Mouse (Mus musculus): ENCODE data around the gene Rpn1. TPM values are rescaled to one million over a fixed set of nuclear protein-coding genes. Genes with fewer than 3 reads are reported as not detected.
"Not testable (repeated sequence)": the region's sequence is repeated elsewhere in the genome, so short reads cannot be mapped to it uniquely, and the experiment has no call there.

The Rpn1 gene
- polyA plus RNA-seq, 1 experiment from 2014 or later = 340 TPM

- Histone ChIP-seq H3K36me3 (no peaks in the 10 kb centered on the region), H3K4me3 (no peak overlapping the region), H3K27ac (peak overlapping the region; percentile 68), H3K4me1 (peaks cover 21% of the 10 kb centered on the region), H3K9me3 (replicated peaks) (no peaks in the 10 kb centered on the region), H3K27me3 (ENCODE audit: low read depth, poor library complexity, severe bottlenecking) (0 out of 2 replicates have a peak, but pooled peaks cover 4% of the 10 kb centered on the region)
- WGBS = 59% methylated on average over 5 of the region's 5 CpGs
- no peak for DNase-seq (ENCODE audit: low spot score)
These were observed 30.1 kb downstream of the Rpn1 start for GRCm38 (mm10) chr6:88114414-88114813.

- Histone ChIP-seq H3K27me3 (ENCODE audit: low read depth, poor library complexity, severe bottlenecking) (0 out of 2 replicates have a peak, but pooled peaks cover 4% of the 10 kb centered on the region), H3K4me1 (peaks cover 21% of the 10 kb centered on the region), H3K36me3 (no peaks in the 10 kb centered on the region), H3K27ac (peak overlapping the region; percentile 48; the same call in 1 of the 2 replicates), H3K9me3 (replicated peaks) (no peaks in the 10 kb centered on the region), H3K4me3 (no peak overlapping the region)
- 86% methylated on average over 21 of the region's 21 CpGs for WGBS
- DNase-seq (ENCODE audit: low spot score) = no peak
These were observed 32.3 kb downstream of the Rpn1 start for GRCm38 (mm10) chr6:88116347-88117183.

- no peak for DNase-seq (ENCODE audit: low spot score)
- 82% methylated on average over 10 of the region's 10 CpGs for WGBS
These were observed 32.9 kb downstream of the Rpn1 start for GRCm38 (mm10) chr6:88117184-88117575.

GRCm38 (mm10) chr6:88119309-88119708, 35.0 kb downstream of the Rpn1 start:
- Histone ChIP-seq H3K9me3 (replicated peaks) (no peaks in the 10 kb centered on the region), H3K36me3 (no peaks in the 10 kb centered on the region), H3K4me3 (no peak overlapping the region), H3K27me3 (ENCODE audit: low read depth, poor library complexity, severe bottlenecking) (no peaks in the 10 kb centered on the region), H3K27ac (no peak overlapping the region), H3K4me1 (peaks cover 17% of the 10 kb centered on the region)
- no peak for DNase-seq (ENCODE audit: low spot score)
- 84% methylated on average over 5 of the region's 5 CpGs for WGBS

More at GRCm38 (mm10) chr6:88117184-88117575, 32.9 kb downstream of the Rpn1 start:
- 0 out of 2 replicates have a peak, but pooled peaks cover 4% of the 10 kb centered on the region for H3K27me3 ChIP-seq (ENCODE audit: low read depth, poor library complexity, severe bottlenecking)
- H3K36me3 ChIP-seq = no peaks in the 10 kb centered on the region
- no peaks in the 10 kb centered on the region for H3K9me3 ChIP-seq (replicated peaks)
- H3K27ac ChIP-seq = no peak overlapping the region
- peaks cover 21% of the 10 kb centered on the region for H3K4me1 ChIP-seq
- H3K4me3 ChIP-seq = no peak overlapping the region

GRCm38 (mm10) chr6:88120813-88121212, 36.5 kb downstream of the Rpn1 start:
- H3K4me1 ChIP-seq = peaks cover 15% of the 10 kb centered on the region
- H3K27ac ChIP-seq = no peak overlapping the region
- H3K4me3 ChIP-seq = no peak overlapping the region
- H3K9me3 ChIP-seq (replicated peaks) = no peaks in the 10 kb centered on the region
- DNase-seq (ENCODE audit: low spot score) = no peak
- H3K27me3 ChIP-seq (ENCODE audit: low read depth, poor library complexity, severe bottlenecking) = no peaks in the 10 kb centered on the region
- no peaks in the 10 kb centered on the region for H3K36me3 ChIP-seq
- WGBS = 92% methylated on average over 7 of the region's 7 CpGs

GRCm38 (mm10) chr6:88121781-88122180, 37.5 kb downstream of the Rpn1 start:
- no peak for DNase-seq (ENCODE audit: low spot score)
- WGBS = 92% methylated on average over 2 of the region's 2 CpGs
- H3K4me3 ChIP-seq = no peak overlapping the region
- H3K27ac ChIP-seq = no peak overlapping the region
- H3K36me3 ChIP-seq = no peaks in the 10 kb centered on the region
- peaks cover 15% of the 10 kb centered on the region for H3K4me1 ChIP-seq
- H3K9me3 ChIP-seq (replicated peaks) = no peaks in the 10 kb centered on the region
- H3K27me3 ChIP-seq (ENCODE audit: low read depth, poor library complexity, severe bottlenecking) = 0 out of 2 replicates have a peak, but pooled peaks cover 6% of the 10 kb centered on the region

- Histone ChIP-seq H3K36me3 (no peaks in the 10 kb centered on the region), H3K9me3 (replicated peaks) (no peaks in the 10 kb centered on the region), H3K27me3 (ENCODE audit: low read depth, poor library complexity, severe bottlenecking) (0 out of 2 replicates have a peak, but pooled peaks cover 6% of the 10 kb centered on the region), H3K4me3 (peak overlapping the region; percentile 30), H3K4me1 (peaks cover 15% of the 10 kb centered on the region), H3K27ac (0 out of 2 replicates have a peak overlapping the region, but pooled peaks have one; percentile 27)
- WGBS = 44% methylated on average over 11 of the region's 11 CpGs
- peak; percentile 76 for DNase-seq (ENCODE audit: low spot score)
These were observed 39.0 kb downstream of the Rpn1 start for GRCm38 (mm10) chr6:88123150-88123857.

GRCm38 (mm10) chr6:88123858-88124261, 39.6 kb downstream of the Rpn1 start:
- Histone ChIP-seq H3K27ac (peak overlapping the region; percentile 27; the same call in 1 of the 2 replicates), H3K27me3 (ENCODE audit: low read depth, poor library complexity, severe bottlenecking) (0 out of 2 replicates have a peak, but pooled peaks cover 6% of the 10 kb centered on the region), H3K4me3 (peak overlapping the region; percentile 30), H3K9me3 (replicated peaks) (no peaks in the 10 kb centered on the region), H3K36me3 (no peaks in the 10 kb centered on the region), H3K4me1 (peaks cover 15% of the 10 kb centered on the region)
- peak; percentile 70 for DNase-seq (ENCODE audit: low spot score)
- 2% methylated on average over 9 of the region's 9 CpGs for WGBS

- no peaks in the 10 kb centered on the region for H3K36me3 ChIP-seq
- 76% methylated on average over 4 of the region's 4 CpGs for WGBS
- peak overlapping the region; percentile 27; the same call in 1 of the 2 replicates for H3K27ac ChIP-seq
- 0 out of 2 replicates have a peak, but pooled peaks cover 6% of the 10 kb centered on the region for H3K27me3 ChIP-seq (ENCODE audit: low read depth, poor library complexity, severe bottlenecking)
- peaks cover 15% of the 10 kb centered on the region for H3K4me1 ChIP-seq
- H3K9me3 ChIP-seq (replicated peaks) = no peaks in the 10 kb centered on the region
- no peak for DNase-seq (ENCODE audit: low spot score)
- H3K4me3 ChIP-seq = no peak overlapping the region
These were observed 40.3 kb downstream of the Rpn1 start for GRCm38 (mm10) chr6:88124551-88124950.

GRCm38 (mm10) chr6:88125815-88126214, 41.5 kb downstream of the Rpn1 start:
- Histone ChIP-seq H3K27me3 (ENCODE audit: low read depth, poor library complexity, severe bottlenecking) (peaks cover 15% of the 10 kb centered on the region; the same call in 1 of the 2 replicates), H3K4me1 (peaks cover 15% of the 10 kb centered on the region)
- 87% methylated on average over 10 of the region's 10 CpGs for WGBS
- not testable (repeated sequence) for DNase-seq (ENCODE audit: low spot score); H3K4me3 ChIP-seq; H3K27ac ChIP-seq; H3K36me3 ChIP-seq; H3K9me3 ChIP-seq (replicated peaks)

GRCm38 (mm10) chr6:88131521-88131920, 47.2 kb downstream of the Rpn1 start:
- H3K4me3 ChIP-seq = no peak overlapping the region
- WGBS = 46% methylated on average over 5 of the region's 5 CpGs
- no peaks in the 10 kb centered on the region for H3K9me3 ChIP-seq (replicated peaks)
- peaks cover 23% of the 10 kb centered on the region for H3K4me1 ChIP-seq
- H3K27ac ChIP-seq = no peak overlapping the region
- no peaks in the 10 kb centered on the region for H3K36me3 ChIP-seq
- H3K27me3 ChIP-seq (ENCODE audit: low read depth, poor library complexity, severe bottlenecking) = peaks cover 53% of the 10 kb centered on the region
- DNase-seq (ENCODE audit: low spot score) = no peak

GRCm38 (mm10) chr6:88132051-88132450, 47.8 kb downstream of the Rpn1 start:
- 19% methylated on average over 17 of the region's 17 CpGs for WGBS
- Histone ChIP-seq H3K4me1 (peaks cover 28% of the 10 kb centered on the region), H3K27me3 (ENCODE audit: low read depth, poor library complexity, severe bottlenecking) (peaks cover 57% of the 10 kb centered on the region), H3K27ac (peak overlapping the region; percentile 34; the same call in 1 of the 2 replicates), H3K4me3 (peak overlapping the region; percentile 18; the same call in 1 of the 2 replicates), H3K36me3 (no peaks in the 10 kb centered on the region), H3K9me3 (replicated peaks) (no peaks in the 10 kb centered on the region)
- no peak for DNase-seq (ENCODE audit: low spot score)

GRCm38 (mm10) chr6:88133061-88133460, 48.8 kb downstream of the Rpn1 start:
- Histone ChIP-seq H3K9me3 (replicated peaks) (no peaks in the 10 kb centered on the region), H3K27me3 (ENCODE audit: low read depth, poor library complexity, severe bottlenecking) (peaks cover 64% of the 10 kb centered on the region), H3K27ac (no peak overlapping the region), H3K36me3 (no peaks in the 10 kb centered on the region), H3K4me3 (no peak overlapping the region), H3K4me1 (peaks cover 32% of the 10 kb centered on the region)
- DNase-seq (ENCODE audit: low spot score) = no peak
- WGBS = 81% methylated on average over 6 of the region's 6 CpGs
